Mouse (Mus musculus) neural tube, embryonic 11.5 days (tissue): ENCODE data around the gene Gsc2. TPM values are rescaled to one million over a fixed set of nuclear protein-coding genes. Genes with fewer than 3 reads are reported as not detected.

Experiments
- ATAC-seq: fragments of 200-750 bp; cut with Nextera tagmentation; 2 replicates; pipeline ENCODE4 v1.8.0; 2017; ENCODE audit warnings: moderate number of reproducible peaks, mild to moderate bottlenecking, moderate TSS enrichment, moderate library complexity; ENCODE audit not compliant: insufficient read depth, low FRiP score, low TSS enrichment
- DNase-seq: peaks from one replicate; pipeline ENCODE4 v3.0.0-alpha.2; 2015; ENCODE audit warnings: low spot score
- H3K27ac ChIP-seq: fragments of 300-500 bp; sonication (generic); 2 replicates; pipeline ENCODE4 v1.5.1; 2014; ENCODE audit warnings: low read depth, mild to moderate bottlenecking, low read length
- H3K27me3 ChIP-seq: fragments of 300-500 bp; sonication (generic); 2 replicates; pipeline ENCODE4 v1.6.1; 2014; ENCODE audit warnings: mild to moderate bottlenecking, low read length, mixed read lengths; ENCODE audit not compliant: control insufficient read depth, insufficient read depth
- H3K36me3 ChIP-seq: fragments of 300-500 bp; sonication (generic); 2 replicates; pipeline ENCODE4 v1.6.1; 2014; ENCODE audit warnings: mild to moderate bottlenecking, low read length, moderate library complexity, mixed read lengths; ENCODE audit not compliant: control insufficient read depth, insufficient read depth
- H3K4me1 ChIP-seq: fragments of 300-500 bp; sonication (generic); 2 replicates; pipeline ENCODE4 v1.6.1; 2014; ENCODE audit warnings: low read length, mixed read lengths; ENCODE audit not compliant: control insufficient read depth, insufficient read depth
- H3K4me2 ChIP-seq: fragments of 300-500 bp; sonication (generic); 2 replicates; pipeline ENCODE4 v1.6.1; 2014; ENCODE audit warnings: low read depth, mild to moderate bottlenecking, moderate library complexity
- H3K4me3 ChIP-seq: fragments of 300-500 bp; sonication (generic); 2 replicates; pipeline ENCODE4 v1.5.1; 2014; ENCODE audit warnings: low read depth, low read length
- H3K9ac ChIP-seq: fragments of 300-500 bp; sonication (generic); 2 replicates; pipeline ENCODE4 v1.6.1; 2014; ENCODE audit warnings: mild to moderate bottlenecking, low read length
- H3K9me3 ChIP-seq: fragments of 300-500 bp; sonication (generic); 2 replicates; pipeline ENCODE4 v1.6.1; 2016; ENCODE audit warnings: low read length; ENCODE audit not compliant: control insufficient read depth
- WGBS: fragments of 180-500 bp; shearing (Covaris S2); extraction: QIAGEN DNeasy Blood & Tissue Kit; methylation state at CpG from one replicate; pipeline ENCODE4 v1.1.7; 2014; 5-methylcytosine and 5-hydroxymethylcytosine counted together
- polyA plus RNA-seq: library from polyadenylated mRNA; unstranded; fragments of >200 nt; fragmentation: Nextera tagmentation; extraction: Ambion mirVana; gene quantifications from 2 replicates; pipeline ENCODE4 v1.2.1, GENCODE M21; 2014

Gene Gsc2
- polyA plus RNA-seq, 1 experiment from 2014 or later, result not detected

GRCm38 (mm10) chr16:17939255-17939751 is 24.4 kb upstream of the Gsc2 start:
- H3K27me3 ChIP-seq, result no peaks in the 10 kb centered on the region
- no peaks in the 10 kb centered on the region for H3K9me3 ChIP-seq
- H3K4me1 ChIP-seq, result no peaks in the 10 kb centered on the region
- H3K27ac ChIP-seq, result no peak overlapping the region
- no peak overlapping the region for H3K4me3 ChIP-seq
- 64% methylated on average over 9 of the region's 9 CpGs for WGBS
- no peak for DNase-seq
- ATAC-seq, result no peak
- no peak overlapping the region for H3K4me2 ChIP-seq
- no peak overlapping the region for H3K9ac ChIP-seq
- H3K36me3 ChIP-seq, result no peaks in the 10 kb centered on the region

- H3K27me3 ChIP-seq, result no peaks in the 10 kb centered on the region
- no peak overlapping the region for H3K4me3 ChIP-seq
- H3K9me3 ChIP-seq, result no peaks in the 10 kb centered on the region
- H3K27ac ChIP-seq, result no peak overlapping the region
- H3K4me2 ChIP-seq, result no peak overlapping the region
- H3K9ac ChIP-seq, result no peak overlapping the region
- peak; percentile 77 for DNase-seq
- H3K4me1 ChIP-seq, result no peaks in the 10 kb centered on the region
- no peaks in the 10 kb centered on the region for H3K36me3 ChIP-seq
- WGBS, result 8% methylated on average over 7 of the region's 7 CpGs
- peak; percentile 74; the same call in 1 of the 2 replicates for ATAC-seq
Measured at GRCm38 (mm10) chr16:17938821-17939220, 24.0 kb upstream of the Gsc2 start.

- H3K27me3 ChIP-seq, result no peaks in the 10 kb centered on the region
- H3K36me3 ChIP-seq, result no peaks in the 10 kb centered on the region
- no peak overlapping the region for H3K4me2 ChIP-seq
- no peak for DNase-seq
- H3K9ac ChIP-seq, result no peak overlapping the region
- 84% methylated on average over 7 of the region's 7 CpGs for WGBS
- no peaks in the 10 kb centered on the region for H3K9me3 ChIP-seq
- H3K4me1 ChIP-seq, result no peaks in the 10 kb centered on the region
- H3K4me3 ChIP-seq, result no peak overlapping the region
- ATAC-seq, result no peak
- H3K27ac ChIP-seq, result no peak overlapping the region
Measured at GRCm38 (mm10) chr16:17938187-17938586, 23.3 kb upstream of the Gsc2 start.

GRCm38 (mm10) chr16:17936776-17937175 is 21.9 kb upstream of the Gsc2 start:
- WGBS, result 81% methylated on average over 10 of the region's 10 CpGs
- Histone ChIP-seq H3K4me2 (no peak overlapping the region), H3K27ac (no peak overlapping the region), H3K4me3 (no peak overlapping the region), H3K36me3 (no peaks in the 10 kb centered on the region), H3K9me3 (no peaks in the 10 kb centered on the region), H3K4me1 (no peaks in the 10 kb centered on the region), H3K9ac (no peak overlapping the region), H3K27me3 (no peaks in the 10 kb centered on the region)
- ATAC-seq (no peak), DNase-seq (no peak)

- no peak overlapping the region for H3K4me3 ChIP-seq
- 67% methylated on average over 3 of the region's 3 CpGs for WGBS
- H3K27ac ChIP-seq, result no peak overlapping the region
- no peak for ATAC-seq
- no peaks in the 10 kb centered on the region for H3K27me3 ChIP-seq
- no peaks in the 10 kb centered on the region for H3K4me1 ChIP-seq
- no peak overlapping the region for H3K4me2 ChIP-seq
- no peaks in the 10 kb centered on the region for H3K36me3 ChIP-seq
- no peak for DNase-seq
- H3K9ac ChIP-seq, result no peak overlapping the region
- H3K9me3 ChIP-seq, result no peaks in the 10 kb centered on the region
Measured at GRCm38 (mm10) chr16:17934445-17934910, 19.6 kb upstream of the Gsc2 start.

DNA sequence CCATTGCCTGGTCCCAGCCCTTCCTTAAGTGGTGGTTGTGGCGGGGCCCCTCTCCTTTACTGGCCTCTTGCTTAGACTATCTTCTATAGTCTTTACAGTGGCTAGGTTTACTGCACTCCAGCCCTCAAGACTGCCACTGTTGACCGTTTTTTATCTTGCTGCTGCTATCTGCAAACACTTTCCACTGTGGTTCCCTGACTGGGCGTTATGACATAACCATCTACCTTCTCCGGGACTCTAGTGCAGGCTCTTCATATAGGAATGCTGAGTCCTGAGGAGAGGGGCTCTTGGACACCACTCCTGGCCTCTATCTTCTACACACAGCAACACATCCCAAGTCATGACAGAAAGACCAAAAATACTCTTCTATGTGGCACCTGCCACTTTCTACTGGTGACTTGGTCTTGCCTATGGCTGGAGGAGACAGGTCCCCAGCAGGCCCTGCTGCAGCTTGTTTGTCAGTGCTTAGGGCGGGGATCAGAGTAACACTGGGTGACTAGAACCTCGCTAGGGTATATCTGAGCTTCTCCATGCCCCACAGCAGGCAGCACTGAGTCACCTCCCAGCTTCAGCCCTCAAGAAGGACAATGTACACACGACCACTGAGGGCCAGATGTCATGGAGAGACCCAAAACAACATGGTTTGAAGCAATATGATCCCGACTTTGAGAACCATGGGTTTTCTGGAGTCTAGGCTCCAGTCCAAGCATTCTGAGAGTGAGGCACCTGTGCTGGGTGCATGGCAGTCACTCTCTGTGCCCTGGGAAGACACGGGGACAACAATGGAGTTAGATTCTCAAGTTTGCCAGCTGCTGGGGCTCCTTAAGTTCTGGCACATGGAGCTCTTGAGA is 19.0 kb upstream of the Gsc2 start:
- Histone ChIP-seq H3K4me2 (no peak overlapping the region), H3K4me3 (no peak overlapping the region), H3K27ac (no peak overlapping the region), H3K9me3 (no peaks in the 10 kb centered on the region), H3K9ac (no peak overlapping the region), H3K4me1 (no peaks in the 10 kb centered on the region), H3K27me3 (no peaks in the 10 kb centered on the region), H3K36me3 (no peaks in the 10 kb centered on the region)
- no peak for DNase-seq
- WGBS, result 79% methylated on average over 9 of the region's 9 CpGs
- no peak for ATAC-seq

- Histone ChIP-seq H3K27me3 (no peaks in the 10 kb centered on the region), H3K9me3 (no peaks in the 10 kb centered on the region), H3K27ac (no peak overlapping the region), H3K4me1 (peaks cover under 1% of the 10 kb centered on the region; the same call in 1 of the 2 replicates), H3K9ac (no peak overlapping the region), H3K4me3 (no peak overlapping the region), H3K4me2 (no peak overlapping the region), H3K36me3 (no peaks in the 10 kb centered on the region)
- WGBS, result 79% methylated on average over 5 of the region's 5 CpGs
- no peak for ATAC-seq
- DNase-seq, result no peak
Measured at GRCm38 (mm10) chr16:17931906-17932460, 17.1 kb upstream of the Gsc2 start.

DNA sequence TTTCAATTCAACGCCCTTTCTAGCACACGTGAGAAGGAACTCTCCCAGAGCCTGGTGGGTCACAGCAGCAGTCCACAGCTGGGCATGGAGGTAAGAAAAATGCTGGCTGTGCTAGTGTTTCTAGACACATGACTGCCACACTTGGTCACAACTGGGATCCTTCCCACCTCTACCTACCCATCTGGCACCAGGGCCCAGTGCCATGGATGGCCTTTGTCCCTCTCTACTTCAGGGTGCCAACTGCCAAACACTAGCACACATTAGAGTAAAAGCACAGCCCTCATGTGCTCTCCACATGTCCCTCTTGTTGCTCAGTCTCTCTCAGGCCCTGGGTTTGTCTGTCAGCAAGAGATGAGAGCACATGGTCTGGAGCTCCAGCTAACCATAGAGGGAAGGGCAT is 14.8 kb upstream of the Gsc2 start:
- 44% methylated on average over 2 of the region's 2 CpGs for WGBS
- no peak for ATAC-seq

More for the DNA sequence above, 14.8 kb upstream of the Gsc2 start:
- Histone ChIP-seq H3K9me3 (no peaks in the 10 kb centered on the region), H3K9ac (no peak overlapping the region), H3K36me3 (peaks cover 2% of the 10 kb centered on the region; the same call in 1 of the 2 replicates), H3K4me3 (no peak overlapping the region), H3K4me1 (peaks cover 3% of the 10 kb centered on the region; the same call in 1 of the 2 replicates), H3K4me2 (no peak overlapping the region), H3K27ac (no peak overlapping the region), H3K27me3 (no peaks in the 10 kb centered on the region)
- DNase-seq, result no peak
